Mouse (Mus musculus) forebrain, embryonic 13.5 days (tissue): Measurements from ENCODE around the gene Nup133. TPM values are rescaled to one million over a fixed set of nuclear protein-coding genes. Genes with fewer than 3 reads are reported as not detected.
"Not testable (repeated sequence)": the region's sequence is repeated elsewhere in the genome, so short reads cannot be mapped to it uniquely, and the experiment has no call there.

Source experiments
- ATAC-seq: fragments of 200-750 bp; cut with Nextera tagmentation; 2 replicates; pipeline ENCODE4 v1.8.0; 2017
- H3K27ac ChIP-seq: fragments of 300-500 bp; sonication (generic); 2 replicates; pipeline ENCODE4 v1.5.1; 2015; ENCODE audit warnings: inconsistent platforms, mild to moderate bottlenecking, moderate library complexity
- H3K27me3 ChIP-seq: fragments of 300-500 bp; sonication (generic); 2 replicates; pipeline ENCODE4 v1.6.1; 2015; ENCODE audit warnings: mild to moderate bottlenecking, inconsistent platforms
- H3K36me3 ChIP-seq: fragments of 300-500 bp; sonication (generic); 2 replicates; pipeline ENCODE4 v1.6.1; 2015; ENCODE audit warnings: mild to moderate bottlenecking, inconsistent platforms; ENCODE audit not compliant: poor library complexity, severe bottlenecking
- H3K4me1 ChIP-seq: fragments of 300-500 bp; sonication (generic); 2 replicates; pipeline ENCODE4 v1.6.1; 2015; ENCODE audit warnings: inconsistent platforms
- H3K4me2 ChIP-seq: fragments of 300-500 bp; sonication (generic); 2 replicates; pipeline ENCODE4 v1.6.1; 2015; ENCODE audit warnings: inconsistent platforms, mild to moderate bottlenecking, moderate library complexity
- H3K4me3 ChIP-seq: fragments of 300-500 bp; sonication (generic); 2 replicates; pipeline ENCODE4 v1.5.1; 2015; ENCODE audit warnings: mild to moderate bottlenecking, inconsistent platforms
- H3K9ac ChIP-seq: fragments of 300-500 bp; sonication (generic); 2 replicates; pipeline ENCODE4 v1.6.1; 2015; ENCODE audit warnings: mild to moderate bottlenecking, inconsistent platforms
- H3K9me3 ChIP-seq: fragments of 300-500 bp; sonication (generic); replicated peaks from 2 replicates; pipeline ENCODE4 v1.6.1; 2016; ENCODE audit warnings: inconsistent platforms
- WGBS: fragments of 180-500 bp; shearing (Covaris S2); methylation state at CpG from one replicate; pipeline ENCODE4 v1.1.7; 2015; 5-methylcytosine and 5-hydroxymethylcytosine counted together
- polyA plus RNA-seq: library from polyadenylated mRNA; unstranded; fragments of >200 nt; fragmentation: Nextera tagmentation; extraction: Ambion mirVana; gene quantifications from 2 replicates; pipeline ENCODE4 v1.2.1, GENCODE M21; 2015

Nup133 gene
- polyA plus RNA-seq, 1 experiment from 2014 or later, result 38.5 TPM

DNA sequence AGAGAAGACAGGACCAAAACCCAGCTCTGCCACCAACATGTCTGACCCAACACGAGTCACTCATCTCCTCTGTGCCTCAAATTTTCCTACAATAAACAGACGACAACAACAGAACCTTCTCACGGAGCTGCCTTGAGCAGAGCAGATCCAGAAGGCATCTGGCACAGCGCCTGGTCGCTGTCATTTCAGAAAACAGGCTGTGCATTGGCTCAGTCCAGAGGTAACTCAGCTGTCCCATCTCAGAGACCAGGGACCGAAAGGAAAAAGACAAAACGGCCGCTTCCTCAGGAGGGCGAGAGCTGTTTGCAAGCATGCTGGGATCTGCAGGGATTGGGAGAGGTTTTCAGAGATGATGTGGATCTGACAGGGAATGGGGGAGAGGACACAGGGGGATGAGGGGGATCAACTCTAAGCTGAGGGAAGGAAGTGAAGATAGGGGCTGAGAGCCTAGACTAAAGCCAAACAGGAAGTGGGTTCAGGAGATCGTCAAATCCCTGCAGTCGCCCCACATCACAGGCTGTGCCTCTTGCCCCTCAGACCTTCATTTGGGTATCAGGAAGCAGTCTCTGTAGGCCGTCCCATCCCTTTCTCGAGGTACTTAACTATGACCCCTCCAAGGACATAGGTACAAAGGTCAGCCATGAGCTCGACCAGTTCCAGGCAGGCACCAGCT, 29.2 kb upstream of the Nup133 start:
- Histone ChIP-seq H3K27me3 (no peaks in the 10 kb centered on the region), H3K4me2 (no peak overlapping the region), H3K9me3 (no peaks in the 10 kb centered on the region), H3K36me3 (no peaks in the 10 kb centered on the region), H3K4me3 (no peak overlapping the region), H3K9ac (no peak overlapping the region), H3K27ac (no peak overlapping the region), H3K4me1 (peaks cover 19% of the 10 kb centered on the region)
- no peak for ATAC-seq
- WGBS, result 71% methylated on average over 14 of the region's 14 CpGs

DNA sequence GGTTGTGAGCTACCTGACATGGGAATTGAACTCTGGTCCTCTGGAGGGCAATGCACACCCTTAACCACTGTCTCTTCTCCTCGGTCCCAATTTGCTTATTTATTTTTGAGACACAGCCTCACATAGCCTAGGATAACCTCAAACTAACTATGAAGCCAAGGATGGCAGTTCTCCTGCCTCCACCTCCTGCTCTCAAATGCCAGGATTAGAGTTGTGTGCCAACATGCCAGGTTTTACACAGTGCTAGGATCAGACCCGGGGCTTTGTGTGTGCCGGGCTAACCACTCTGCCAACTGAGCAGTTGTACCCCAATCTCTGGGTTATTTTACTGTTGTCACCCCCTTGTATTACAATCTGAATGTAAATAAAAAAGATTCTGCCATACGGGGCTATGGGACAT, 28.4 kb upstream of the Nup133 start:
- 91% methylated on average over 4 of the region's 4 CpGs for WGBS

DNA sequence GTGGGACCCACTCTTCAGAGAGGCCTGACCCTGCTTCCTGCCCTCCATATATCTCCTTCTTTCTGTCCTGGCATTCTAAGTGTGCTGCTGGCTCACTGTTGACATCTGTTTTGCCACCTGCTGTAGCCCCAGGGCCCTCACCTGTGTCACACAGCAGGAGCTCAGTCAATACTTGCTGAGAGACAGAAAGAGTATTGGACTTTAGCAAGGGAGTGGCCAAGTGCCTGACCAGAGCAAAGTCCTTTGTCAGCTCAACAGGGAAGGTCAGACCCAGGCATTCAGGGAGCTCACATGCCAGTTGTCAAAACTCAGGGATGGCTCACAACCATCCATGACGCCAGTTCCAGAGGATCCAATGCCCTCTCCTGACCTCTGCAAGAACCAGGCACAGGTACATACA, 24.4 kb upstream of the Nup133 start:
- WGBS, result 85% methylated on average over 1 of the region's 1 CpGs
- Histone ChIP-seq H3K9ac (no peak overlapping the region), H3K4me3 (no peak overlapping the region), H3K27me3 (no peaks in the 10 kb centered on the region), H3K27ac (no peak overlapping the region), H3K36me3 (no peaks in the 10 kb centered on the region), H3K9me3 (no peaks in the 10 kb centered on the region), H3K4me1 (no peaks in the 10 kb centered on the region), H3K4me2 (no peak overlapping the region)
- no peak for ATAC-seq

More for the DNA sequence above, 28.4 kb upstream of the Nup133 start:
- Histone ChIP-seq H3K36me3 (no peaks in the 10 kb centered on the region), H3K27ac (no peak overlapping the region), H3K4me2 (no peak overlapping the region), H3K4me1 (peaks cover 18% of the 10 kb centered on the region), H3K9me3 (no peaks in the 10 kb centered on the region), H3K9ac (no peak overlapping the region), H3K27me3 (no peaks in the 10 kb centered on the region), H3K4me3 (no peak overlapping the region)
- no peak for ATAC-seq

DNA sequence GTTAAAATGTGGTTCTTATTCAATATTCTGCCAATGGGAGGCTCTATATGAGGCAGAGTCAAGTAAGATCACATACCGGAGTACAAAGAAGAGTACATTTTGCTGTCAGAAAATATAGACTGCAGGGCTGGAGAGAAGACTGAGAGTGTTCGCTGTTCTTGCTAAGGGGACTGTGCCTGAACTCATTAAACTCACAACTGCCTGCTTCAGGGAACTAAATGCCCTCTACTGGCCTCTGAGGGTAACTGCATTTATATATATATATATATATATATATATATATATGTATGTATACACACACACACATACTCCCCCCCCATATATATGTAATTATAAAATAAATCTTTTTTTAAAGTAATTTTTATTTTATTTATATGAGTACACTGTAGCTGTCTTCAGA, 17.8 kb upstream of the Nup133 start:
- no peak overlapping the region for H3K9ac ChIP-seq
- H3K4me2 ChIP-seq, result no peak overlapping the region
- peaks cover 17% of the 10 kb centered on the region for H3K36me3 ChIP-seq
- H3K27me3 ChIP-seq, result no peaks in the 10 kb centered on the region
- no peak for ATAC-seq
- H3K4me3 ChIP-seq, result no peak overlapping the region
- H3K27ac ChIP-seq, result no peak overlapping the region
- 55% methylated on average over 2 of the region's 2 CpGs for WGBS
- H3K9me3 ChIP-seq, result no peaks in the 10 kb centered on the region
- H3K4me1 ChIP-seq, result no peaks in the 10 kb centered on the region

DNA sequence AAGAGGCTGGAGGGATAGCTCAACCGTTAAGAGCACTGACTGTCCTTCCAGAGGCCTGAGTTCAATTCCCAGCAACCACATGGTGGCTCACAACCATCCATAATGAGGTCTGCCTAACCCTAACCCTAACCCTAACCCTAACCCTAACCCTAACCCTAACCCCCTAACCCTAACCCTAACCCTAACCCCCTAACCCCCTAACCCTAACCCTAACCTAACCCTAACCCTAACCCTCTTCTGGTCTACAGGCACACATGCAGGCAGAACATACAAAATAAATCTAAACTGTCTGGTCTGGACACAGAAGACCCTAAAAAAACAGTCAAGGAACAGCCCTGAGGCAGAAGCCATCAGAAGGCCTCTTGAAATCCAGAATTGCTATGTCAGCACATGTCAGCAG, 12.3 kb upstream of the Nup133 start:
- no peak overlapping the region for H3K4me3 ChIP-seq
- no peak overlapping the region for H3K27ac ChIP-seq
- H3K4me2 ChIP-seq, result no peak overlapping the region
- H3K27me3 ChIP-seq, result no peaks in the 10 kb centered on the region
- no peak for ATAC-seq
- no peaks in the 10 kb centered on the region for H3K9me3 ChIP-seq
- H3K4me1 ChIP-seq, result no peaks in the 10 kb centered on the region
- peaks cover 40% of the 10 kb centered on the region for H3K36me3 ChIP-seq
- 75% methylated on average over 1 of the region's 1 CpGs for WGBS
- H3K9ac ChIP-seq, result no peak overlapping the region

DNA sequence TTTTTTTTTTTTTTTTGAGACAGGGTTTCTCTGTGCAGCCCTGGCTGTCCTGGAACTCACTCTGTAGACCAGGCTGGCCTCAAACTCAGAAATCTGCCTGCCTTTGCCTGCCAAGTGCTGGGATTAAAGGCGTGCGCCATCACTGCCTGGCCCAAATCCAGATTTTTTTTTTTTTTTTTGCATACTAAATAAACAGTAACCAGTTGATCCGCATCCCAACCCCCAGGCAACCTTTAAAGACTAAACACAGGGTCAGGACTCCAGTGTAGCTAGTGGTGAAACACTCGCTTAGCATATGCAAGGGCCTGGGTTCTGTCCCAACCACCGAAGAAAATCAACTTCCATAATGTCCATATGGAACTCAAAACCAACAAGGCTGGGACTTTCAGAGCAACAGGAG, 11.5 kb upstream of the Nup133 start:
- WGBS, result 72% methylated on average over 5 of the region's 5 CpGs

DNA sequence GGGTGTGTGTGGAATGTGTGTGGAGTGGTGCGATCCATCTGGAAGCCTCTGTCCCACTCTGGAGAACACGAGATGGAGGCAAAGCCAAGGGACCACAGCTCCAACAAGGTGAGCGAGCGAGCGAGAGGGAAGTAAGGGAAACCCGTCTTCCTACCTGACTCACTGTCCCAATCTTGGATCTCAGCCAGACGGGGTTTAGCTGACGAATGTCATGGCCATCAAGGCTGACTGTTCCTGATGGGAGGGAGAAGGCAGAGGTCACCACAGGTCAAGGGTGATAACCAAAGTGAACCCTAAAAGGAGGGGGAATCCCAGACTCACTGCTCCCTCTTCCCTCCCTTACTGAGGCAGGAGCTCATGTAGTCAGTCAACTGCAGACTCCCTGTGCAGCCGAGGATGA, 11.0 kb upstream of the Nup133 start:
- Histone ChIP-seq H3K4me3 (no peak overlapping the region), H3K4me2 (no peak overlapping the region), H3K9ac (no peak overlapping the region), H3K4me1 (no peaks in the 10 kb centered on the region), H3K9me3 (no peaks in the 10 kb centered on the region), H3K27me3 (no peaks in the 10 kb centered on the region), H3K27ac (no peak overlapping the region), H3K36me3 (peaks cover 34% of the 10 kb centered on the region)
- ATAC-seq, result no peak
- WGBS, result 89% methylated on average over 9 of the region's 9 CpGs

More for the DNA sequence above, 11.5 kb upstream of the Nup133 start:
- not testable (repeated sequence) for ATAC-seq, H3K27me3 ChIP-seq, H3K4me1 ChIP-seq, H3K27ac ChIP-seq, H3K9me3 ChIP-seq, H3K4me2 ChIP-seq, H3K9ac ChIP-seq, H3K4me3 ChIP-seq
- H3K36me3 ChIP-seq, result peaks cover 33% of the 10 kb centered on the region

DNA sequence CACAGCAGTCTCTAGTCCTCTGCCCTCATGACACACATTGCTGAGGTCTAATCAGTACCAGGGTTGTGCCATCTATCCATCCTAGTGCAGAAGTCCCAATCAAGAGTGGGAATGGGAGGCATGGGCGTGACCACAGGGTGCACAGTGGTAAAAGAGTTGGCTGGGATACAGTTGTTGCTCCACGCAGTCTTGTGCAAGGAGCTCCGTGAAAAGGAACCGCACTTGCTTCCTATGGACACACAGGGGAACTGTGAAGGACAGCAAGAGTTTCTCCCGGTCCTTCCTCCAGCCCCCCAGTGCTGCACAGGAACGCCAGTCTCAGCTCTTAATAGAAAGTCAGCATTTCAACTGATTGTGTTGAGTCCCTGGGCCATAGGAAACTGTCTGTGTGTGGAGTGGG, 10.4 kb upstream of the Nup133 start:
- Histone ChIP-seq H3K4me2 (no peak overlapping the region), H3K9me3 (no peaks in the 10 kb centered on the region), H3K27ac (no peak overlapping the region), H3K4me1 (no peaks in the 10 kb centered on the region), H3K36me3 (peaks cover 34% of the 10 kb centered on the region), H3K9ac (no peak overlapping the region), H3K27me3 (no peaks in the 10 kb centered on the region), H3K4me3 (no peak overlapping the region)
- 92% methylated on average over 6 of the region's 6 CpGs for WGBS
- no peak for ATAC-seq

DNA sequence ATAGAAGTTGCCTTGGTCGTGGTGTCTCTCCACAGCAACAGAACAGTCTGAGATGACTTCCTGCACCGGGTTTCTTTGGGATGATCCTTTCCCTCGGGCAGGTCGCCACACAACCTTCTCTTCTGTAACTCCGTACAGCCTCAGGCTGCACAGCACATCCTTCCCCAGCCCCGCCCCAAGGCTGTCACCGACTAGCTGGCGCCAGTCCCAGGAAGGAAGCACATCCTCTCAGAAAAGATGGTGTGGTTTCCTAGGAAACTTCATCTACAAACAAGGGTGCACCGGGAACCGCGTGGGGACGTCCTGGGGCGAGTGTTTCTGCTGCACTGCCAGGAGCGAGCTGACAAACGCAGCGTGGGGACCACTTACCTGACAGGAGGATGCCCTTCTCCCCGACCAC, 9.1 kb upstream of the Nup133 start:
- H3K4me3 ChIP-seq, result no peak overlapping the region
- peaks cover 43% of the 10 kb centered on the region for H3K36me3 ChIP-seq
- H3K9me3 ChIP-seq, result no peaks in the 10 kb centered on the region
- no peaks in the 10 kb centered on the region for H3K27me3 ChIP-seq
- ATAC-seq, result no peak
- no peak overlapping the region for H3K9ac ChIP-seq
- no peak overlapping the region for H3K4me2 ChIP-seq
- H3K4me1 ChIP-seq, result no peaks in the 10 kb centered on the region
- no peak overlapping the region for H3K27ac ChIP-seq
- WGBS, result 84% methylated on average over 17 of the region's 17 CpGs

DNA sequence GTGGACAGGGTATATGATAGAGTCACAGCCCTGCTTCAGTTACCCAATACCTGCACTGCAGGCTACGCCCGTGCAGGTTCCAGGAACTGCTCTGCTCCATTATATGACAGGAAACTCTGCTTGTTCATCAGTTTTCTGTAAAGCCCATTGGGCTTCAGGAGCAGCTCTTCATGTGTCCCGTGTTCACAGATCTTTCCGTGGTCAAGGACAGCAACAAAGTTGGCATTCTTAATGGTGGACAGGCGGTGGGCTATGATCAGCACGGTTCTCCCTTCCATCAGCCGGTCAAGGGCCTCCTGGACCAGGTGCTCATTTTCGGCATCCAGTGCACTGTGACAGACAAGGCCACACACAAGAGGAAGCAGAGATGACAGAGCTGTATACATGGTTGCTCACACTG, 5.2 kb upstream of the Nup133 start:
- H3K4me1 ChIP-seq, result peaks cover 8% of the 10 kb centered on the region

DNA sequence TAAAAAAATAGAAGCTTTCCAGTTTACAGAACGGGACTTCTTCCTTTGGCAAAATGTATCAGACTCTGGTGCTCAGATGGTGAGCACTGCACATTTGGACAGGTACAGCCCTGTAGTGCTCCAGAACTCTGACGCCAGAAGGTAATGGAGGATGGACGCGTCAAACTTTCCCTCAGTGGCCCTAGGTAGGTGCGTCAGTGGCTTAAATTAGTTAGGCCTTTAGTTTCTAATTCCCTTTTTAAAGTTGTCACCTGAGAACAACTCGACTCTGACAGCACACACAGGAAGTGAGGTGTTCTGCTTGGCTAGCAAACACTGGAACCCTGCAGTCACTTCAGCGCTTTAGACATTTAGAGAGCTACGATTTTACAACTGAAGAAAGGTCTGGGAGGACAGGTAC, 4.6 kb upstream of the Nup133 start:
- H3K4me1 ChIP-seq, result peaks cover 9% of the 10 kb centered on the region
- H3K4me2 ChIP-seq, result no peak overlapping the region
- no peak overlapping the region for H3K27ac ChIP-seq
- H3K27me3 ChIP-seq, result no peaks in the 10 kb centered on the region
- ATAC-seq, result no peak
- H3K9me3 ChIP-seq, result no peaks in the 10 kb centered on the region
- WGBS, result 90% methylated on average over 8 of the region's 8 CpGs
- no peak overlapping the region for H3K4me3 ChIP-seq
- H3K9ac ChIP-seq, result no peak overlapping the region
- peaks cover 28% of the 10 kb centered on the region for H3K36me3 ChIP-seq

More for the DNA sequence above, 5.2 kb upstream of the Nup133 start:
- Histone ChIP-seq H3K4me3 (no peak overlapping the region), H3K36me3 (peaks cover 32% of the 10 kb centered on the region), H3K27ac (no peak overlapping the region), H3K4me2 (no peak overlapping the region), H3K9ac (no peak overlapping the region), H3K27me3 (no peaks in the 10 kb centered on the region), H3K9me3 (no peaks in the 10 kb centered on the region)
- WGBS, result 94% methylated on average over 8 of the region's 8 CpGs
- ATAC-seq, result no peak

DNA sequence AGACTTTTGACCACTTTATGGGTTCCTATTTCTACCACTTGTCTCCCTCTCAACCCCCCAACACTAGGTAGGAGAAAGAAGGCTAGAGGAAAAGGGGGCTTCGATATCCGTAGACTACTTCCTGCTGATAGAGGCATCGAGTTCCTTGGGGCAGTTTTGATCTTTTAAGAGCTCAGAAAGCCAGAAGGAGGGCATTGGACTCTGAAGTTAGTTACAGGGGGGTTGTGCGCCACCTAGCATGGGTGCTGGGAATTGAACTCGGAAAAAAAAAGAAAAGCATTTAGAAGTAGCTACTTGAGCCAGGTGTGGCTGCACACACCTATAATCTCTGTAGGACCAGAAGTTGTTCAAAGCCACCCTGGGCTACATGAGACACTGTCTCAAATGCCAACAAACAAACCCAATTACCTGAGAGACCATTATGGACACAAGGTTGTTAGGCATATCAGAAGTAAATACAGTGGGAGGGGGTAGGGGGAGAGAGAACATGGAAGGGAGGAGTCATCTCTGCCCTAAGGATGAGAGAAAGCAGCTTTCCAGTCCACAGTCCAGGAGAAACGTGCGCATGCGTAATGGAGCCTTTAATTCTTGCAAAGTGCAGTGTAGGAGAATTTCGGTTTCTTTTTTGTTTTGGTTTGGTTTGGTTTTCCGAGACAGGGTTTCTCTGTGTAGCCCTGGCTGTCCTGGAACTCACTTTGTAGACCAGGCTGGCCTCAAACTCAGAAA, 1.2 kb upstream of the Nup133 start:
- Histone ChIP-seq H3K9me3 (no peaks in the 10 kb centered on the region), H3K27ac (no peak overlapping the region), H3K27me3 (no peaks in the 10 kb centered on the region), H3K4me3 (peak overlapping the region; percentile 99), H3K4me1 (peaks cover 18% of the 10 kb centered on the region), H3K36me3 (peaks cover 32% of the 10 kb centered on the region), H3K4me2 (peak overlapping the region; percentile 78), H3K9ac (peak overlapping the region; percentile 81)
- ATAC-seq, result 0 out of 2 replicates have a peak, but pooled peaks have one; percentile 17
- 36% methylated on average over 10 of the region's 10 CpGs for WGBS

DNA sequence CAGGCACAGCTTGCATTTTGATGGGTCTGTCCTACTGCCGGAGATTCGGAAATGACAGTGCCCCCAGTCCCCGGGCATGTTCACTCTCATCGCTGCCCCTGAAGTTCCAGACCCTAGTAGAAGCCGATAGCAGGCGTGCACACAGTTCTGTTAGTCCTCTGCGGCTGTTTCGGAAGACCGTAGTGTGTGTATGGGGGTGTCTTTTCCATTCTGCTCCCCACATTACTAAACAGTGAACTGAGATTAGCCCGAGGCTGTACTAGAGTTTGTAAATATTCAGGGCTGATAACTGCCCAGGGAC, 571 bp upstream of the Nup133 start:
- Histone ChIP-seq H3K27ac (peak overlapping the region; percentile 68), H3K4me3 (peak overlapping the region; percentile 99), H3K9me3 (no peaks in the 10 kb centered on the region), H3K4me1 (peaks cover 18% of the 10 kb centered on the region), H3K36me3 (peaks cover 34% of the 10 kb centered on the region), H3K9ac (peak overlapping the region; percentile 81), H3K4me2 (peak overlapping the region; percentile 78), H3K27me3 (no peaks in the 10 kb centered on the region)
- WGBS, result 5% methylated on average over 10 of the region's 10 CpGs
- ATAC-seq, result no peak
